Mouse (Mus musculus): ENCODE data around the gene Smarcb1. TPM values are rescaled to one million over a fixed set of nuclear protein-coding genes. Genes with fewer than 3 reads are reported as not detected.

The Smarcb1 gene
- polyA plus RNA-seq, 1 experiment, result 34.1 TPM

DNA sequence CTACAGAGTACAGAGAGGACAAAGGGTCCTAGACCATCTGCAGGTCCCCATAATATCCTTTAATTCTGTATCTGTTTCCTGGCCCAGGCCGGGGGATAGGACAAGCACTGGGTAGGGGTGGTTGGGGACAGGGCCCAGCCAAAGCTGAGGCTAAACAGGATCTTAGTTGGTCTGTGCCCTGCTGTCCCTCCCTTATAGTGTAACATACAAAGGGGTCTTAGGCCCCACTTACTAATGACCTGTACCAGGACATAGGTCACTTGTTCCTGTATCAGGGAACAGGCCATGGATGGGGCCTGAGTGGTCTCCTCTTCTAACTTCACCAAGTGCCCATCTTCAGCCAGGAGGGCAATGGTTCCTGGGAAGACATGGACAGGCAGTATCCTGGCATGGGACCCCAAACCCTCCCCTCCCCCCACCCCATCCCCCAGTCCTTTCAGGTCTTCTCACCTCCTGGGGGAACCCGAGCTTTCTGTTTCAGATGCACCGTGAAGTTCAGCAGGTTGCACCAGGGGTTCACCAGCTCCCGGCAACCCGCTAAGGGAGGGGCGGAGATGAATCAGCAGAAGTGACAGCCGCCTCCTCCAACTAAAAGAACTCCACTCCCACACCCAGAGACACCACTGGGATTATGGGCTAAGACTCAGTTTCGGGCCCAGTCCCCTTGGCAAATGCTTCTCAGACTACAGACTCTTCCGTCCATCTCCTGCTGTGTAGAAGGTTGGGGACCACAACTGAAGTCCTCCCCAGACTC is 18.2 kb upstream of the Smarcb1 start:
- Histone ChIP-seq H3K27ac (ENCODE audit: insufficient read depth, low read depth, low read length) (no peak overlapping the region), H3K4me3 (ENCODE audit: low read depth, low read length) (no peak overlapping the region)
- 77% methylated on average over 9 of the region's 9 CpGs for WGBS

GRCm38 (mm10) chr10:75937851-75938643 is 16.6 kb upstream of the Smarcb1 start:
- peaks cover 4% of the 10 kb centered on the region for H3K36me3 ChIP-seq (ENCODE audit: control insufficient read depth, insufficient read depth, low read length)
- 59% methylated on average over 10 of the region's 10 CpGs for WGBS
- no peak overlapping the region for H3K27ac ChIP-seq (ENCODE audit: insufficient read depth, low read depth, low read length)
- no peak overlapping the region for H3K4me3 ChIP-seq (ENCODE audit: low read depth, low read length)
- H3K27me3 ChIP-seq (ENCODE audit: control insufficient read depth, insufficient read depth, low read length), result no peaks in the 10 kb centered on the region
- TF ChIP-seq POLR2A (IDR thresholded peaks at IDR 0.05; ENCODE audit: low read depth, low read length) (no peak), CTCF (IDR thresholded peaks at IDR 0.05; ENCODE audit: extremely low read depth, insufficient read length, insufficient replicate concordance, low read depth, low read length) (no peak)
- H3K4me1 ChIP-seq (ENCODE audit: control insufficient read depth, insufficient read depth, insufficient read length, low read length), result peaks cover 12% of the 10 kb centered on the region

More for the DNA sequence above, 18.2 kb upstream of the Smarcb1 start:
- peaks cover 12% of the 10 kb centered on the region for H3K4me1 ChIP-seq (ENCODE audit: control insufficient read depth, insufficient read depth, insufficient read length, low read length)
- no peaks in the 10 kb centered on the region for H3K27me3 ChIP-seq (ENCODE audit: control insufficient read depth, insufficient read depth, low read length)
- H3K36me3 ChIP-seq (ENCODE audit: control insufficient read depth, insufficient read depth, low read length), result peaks cover 4% of the 10 kb centered on the region
- no peak for TF ChIP-seq POLR2A (IDR thresholded peaks at IDR 0.05; ENCODE audit: low read depth, low read length)
- no peak for TF ChIP-seq CTCF (IDR thresholded peaks at IDR 0.05; ENCODE audit: extremely low read depth, insufficient read length, insufficient replicate concordance, low read depth, low read length)

DNA sequence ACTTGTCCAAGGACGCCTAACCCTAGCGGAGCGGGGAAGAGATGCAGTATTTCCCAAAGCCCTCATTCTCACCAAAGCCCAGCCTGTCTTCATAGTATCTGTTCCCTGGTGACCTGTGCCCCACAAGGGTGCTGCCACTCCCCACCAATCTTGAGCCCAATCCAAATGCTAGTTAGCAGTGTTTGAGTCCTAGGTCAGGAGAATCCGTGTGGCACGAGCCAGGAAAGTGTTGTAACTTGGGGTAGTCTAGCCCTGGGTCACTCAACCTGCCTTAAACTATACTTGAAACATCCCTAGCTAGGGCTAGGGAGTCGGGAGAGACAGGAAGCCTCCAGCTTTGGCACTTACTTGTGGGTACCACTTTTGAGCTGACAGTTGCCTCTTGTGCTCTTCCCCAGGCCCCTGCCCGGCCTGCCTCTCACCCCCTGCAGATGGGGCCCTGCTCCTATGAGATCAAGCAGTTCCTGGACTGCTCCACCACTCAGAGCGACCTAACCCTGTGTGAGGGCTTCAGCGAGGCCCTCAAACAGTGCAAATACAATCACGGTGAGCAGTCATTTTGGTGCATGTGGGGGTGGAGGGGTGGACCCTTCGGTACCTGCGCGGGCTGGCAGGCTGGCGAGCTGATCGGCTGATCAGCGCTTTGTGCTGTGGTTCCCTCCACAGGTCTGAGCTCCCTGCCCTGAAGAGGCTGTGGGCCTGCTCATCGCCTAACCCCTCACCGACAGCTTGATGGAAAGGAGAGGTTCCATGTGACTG is 15.7 kb upstream of the Smarcb1 start:
- peaks cover 16% of the 10 kb centered on the region for H3K4me1 ChIP-seq (ENCODE audit: control insufficient read depth, insufficient read depth, insufficient read length, low read length)
- H3K27me3 ChIP-seq (ENCODE audit: control insufficient read depth, insufficient read depth, low read length), result 0 out of 2 replicates have a peak, but pooled peaks cover 2% of the 10 kb centered on the region
- peak overlapping the region; percentile 25 for H3K4me3 ChIP-seq (ENCODE audit: low read depth, low read length)
- no peak for TF ChIP-seq CTCF (IDR thresholded peaks at IDR 0.05; ENCODE audit: extremely low read depth, insufficient read length, insufficient replicate concordance, low read depth, low read length)
- TF ChIP-seq POLR2A (IDR thresholded peaks at IDR 0.05; ENCODE audit: low read depth, low read length), result no peak
- H3K36me3 ChIP-seq (ENCODE audit: control insufficient read depth, insufficient read depth, low read length), result peaks cover 4% of the 10 kb centered on the region
- H3K27ac ChIP-seq (ENCODE audit: insufficient read depth, low read depth, low read length), result no peak overlapping the region
- 62% methylated on average over 18 of the region's 18 CpGs for WGBS

DNA sequence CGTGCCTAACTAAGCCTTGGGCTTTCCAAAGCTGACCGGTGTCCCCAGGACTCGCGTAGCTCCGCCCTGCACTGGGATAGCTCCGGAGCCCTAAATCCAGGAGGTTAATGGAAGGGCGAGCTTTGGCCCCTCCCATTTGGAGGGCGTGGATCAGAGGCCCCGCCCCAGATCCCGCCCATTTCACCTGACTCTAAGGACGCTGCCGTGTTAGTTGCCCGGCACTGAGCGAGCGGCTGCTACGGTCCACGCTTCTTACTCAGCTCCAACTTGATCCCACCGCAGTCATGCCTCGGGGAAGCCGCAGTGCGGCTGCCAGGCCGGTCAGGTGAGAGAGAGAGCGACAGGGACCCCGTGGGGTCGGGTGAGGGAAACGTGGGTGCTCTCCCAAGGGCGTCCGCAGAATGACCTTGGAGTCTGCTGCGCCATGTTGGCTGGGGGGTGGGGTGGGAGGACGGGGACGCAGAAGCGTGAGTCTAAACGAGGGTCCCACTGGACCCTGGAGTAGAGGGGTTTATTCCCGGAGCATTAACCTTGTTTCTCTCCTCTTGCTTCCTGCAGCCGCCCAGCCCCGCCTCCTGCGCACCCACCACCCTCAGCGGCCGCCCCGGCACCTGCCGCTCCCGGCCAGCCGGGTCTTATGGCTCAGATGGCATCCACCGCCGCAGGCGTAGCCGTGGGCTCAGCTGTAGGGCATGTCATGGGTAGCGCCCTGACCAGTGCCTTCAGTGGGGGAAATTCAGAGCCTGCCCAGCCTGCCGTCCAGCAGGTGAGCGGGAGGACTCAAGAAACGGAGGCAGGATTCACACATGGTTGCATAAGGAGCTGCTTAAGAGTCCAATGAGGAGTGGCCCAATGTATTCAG is 14.5 kb upstream of the Smarcb1 start, which contains the start of gene Mmp11:
Gene Mmp11, minus strand, starts transcription at position 817 of the 862 bp plus-strand sequence.
- Histone ChIP-seq H3K27me3 (ENCODE audit: control insufficient read depth, insufficient read depth, low read length) (peaks cover 12% of the 10 kb centered on the region; the same call in 1 of the 2 replicates), H3K27ac (ENCODE audit: insufficient read depth, low read depth, low read length) (peak within 1 kb of the TSS; percentile 17; the same call in 1 of the 2 replicates), H3K4me1 (ENCODE audit: control insufficient read depth, insufficient read depth, insufficient read length, low read length) (peaks cover 19% of the 10 kb centered on the region), H3K36me3 (ENCODE audit: control insufficient read depth, insufficient read depth, low read length) (peaks cover 4% of the 10 kb centered on the region), H3K4me3 (ENCODE audit: low read depth, low read length) (peak within 1 kb of the TSS; percentile 77)
- WGBS, result 3% methylated on average over 51 of the region's 51 CpGs
- TF ChIP-seq CTCF (IDR thresholded peaks at IDR 0.05; ENCODE audit: extremely low read depth, insufficient read length, insufficient replicate concordance, low read depth, low read length) (no peak), POLR2A (IDR thresholded peaks at IDR 0.05; ENCODE audit: low read depth, low read length) (peak; percentile 93)

- Histone ChIP-seq H3K36me3 (ENCODE audit: control insufficient read depth, insufficient read depth, low read length) (peaks cover 4% of the 10 kb centered on the region), H3K27me3 (ENCODE audit: control insufficient read depth, insufficient read depth, low read length) (peaks cover 18% of the 10 kb centered on the region), H3K27ac (ENCODE audit: insufficient read depth, low read depth, low read length) (no peak overlapping the region), H3K4me3 (ENCODE audit: low read depth, low read length) (no peak overlapping the region), H3K4me1 (ENCODE audit: control insufficient read depth, insufficient read depth, insufficient read length, low read length) (peaks cover 19% of the 10 kb centered on the region)
- TF ChIP-seq POLR2A (IDR thresholded peaks at IDR 0.05; ENCODE audit: low read depth, low read length) (no peak), CTCF (IDR thresholded peaks at IDR 0.05; ENCODE audit: extremely low read depth, insufficient read length, insufficient replicate concordance, low read depth, low read length) (no peak)
- 52% methylated on average over 1 of the region's 1 CpGs for WGBS
These were observed 13.6 kb upstream of the Smarcb1 start for GRCm38 (mm10) chr10:75934991-75935390.

DNA sequence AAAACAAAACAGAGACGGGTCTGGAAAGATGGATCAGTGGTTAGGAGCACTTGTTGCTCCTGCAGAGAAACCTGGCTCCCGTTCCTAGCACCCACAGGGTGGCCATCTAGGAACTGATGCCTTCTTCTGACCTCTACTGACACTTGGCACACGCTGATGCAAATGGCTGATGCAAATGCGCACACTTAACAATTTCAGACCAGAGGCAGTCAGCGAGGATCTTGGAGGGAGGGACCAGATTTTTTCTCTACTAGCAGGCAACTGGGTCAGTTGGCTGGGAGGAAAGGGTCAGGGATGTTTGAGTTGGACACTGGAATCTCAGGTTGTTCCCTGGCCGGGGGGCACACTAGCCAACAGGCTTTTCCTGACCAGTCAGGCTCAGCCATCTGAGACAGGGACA is 11.5 kb upstream of the Smarcb1 start, which contains the start of gene Chchd10:
Gene Chchd10, plus strand, starts transcription at position 240 of the 400 bp plus-strand sequence.
- H3K36me3 ChIP-seq (ENCODE audit: control insufficient read depth, insufficient read depth, low read length), result no peaks in the 10 kb centered on the region
- peak within 1 kb of the TSS; percentile 66 for H3K4me3 ChIP-seq (ENCODE audit: low read depth, low read length)
- no peak within 1 kb of the TSS for H3K27ac ChIP-seq (ENCODE audit: insufficient read depth, low read depth, low read length)
- 78% methylated on average over 6 of the region's 6 CpGs for WGBS
- H3K4me1 ChIP-seq (ENCODE audit: control insufficient read depth, insufficient read depth, insufficient read length, low read length), result peaks cover 19% of the 10 kb centered on the region
- H3K27me3 ChIP-seq (ENCODE audit: control insufficient read depth, insufficient read depth, low read length), result peaks cover 19% of the 10 kb centered on the region
- TF ChIP-seq POLR2A (IDR thresholded peaks at IDR 0.05; ENCODE audit: low read depth, low read length) (no peak), CTCF (IDR thresholded peaks at IDR 0.05; ENCODE audit: extremely low read depth, insufficient read length, insufficient replicate concordance, low read depth, low read length) (no peak)

Data from small intestine, adult 2 months (tissue).